Mouse (Mus musculus): ENCODE data around the gene Mef2d. TPM values are rescaled to one million over a fixed set of nuclear protein-coding genes. Genes with fewer than 3 reads are reported as not detected.

Gene Mef2d
- total RNA-seq, 2 experiments from 2014 or later: 146 to 156 TPM

Small RNA genes within 50 kb of the gene (microRNA-seq; reads per million reads assigned to microRNA genes)
- gene Gm25641: 0 reads per million in 2 experiments
- 87.5 to 91.4 reads per million in 2 experiments for gene Mir3093
- gene Mir9-1: 0 reads per million in 2 experiments

Other genes with a start within 250 kb of the Mef2d start
- gene Hdgf, start 236.1 kb upstream of the Mef2d start, total RNA-seq (2021): 100 to 1,000 TPM; 119 to 122 TPM
- 10 to 100 TPM; 50.3 to 55.4 TPM for gene Mrpl24, start 222.9 kb upstream of the Mef2d start, total RNA-seq (2021)
- 10 to 100 TPM; 15.0 to 16.4 TPM for gene Isg20l2, start 212.1 kb upstream of the Mef2d start, total RNA-seq (2021)
- gene Rrnad1, start 211.7 kb upstream of the Mef2d start, total RNA-seq (2021): 10 to 100 TPM; 19.0 to 22.8 TPM
- gene Crabp2, start 193.7 kb upstream of the Mef2d start, total RNA-seq (2021): 1 to 10 TPM; 2.0 to 2.2 TPM
- 10 to 100 TPM in 1 of 2 experiments, 1 to 10 TPM in 1; 9.0 to 11.0 TPM for gene Nes, start 171.3 kb upstream of the Mef2d start, total RNA-seq (2021)
- 100 to 1,000 TPM; 421 to 446 TPM for gene Bcan, start 142.1 kb upstream of the Mef2d start, total RNA-seq (2021)
- gene Hapln2, start 114.8 kb upstream of the Mef2d start, total RNA-seq (2021): 1 to 10 TPM; 1.8 to 1.9 TPM
- 10 to 100 TPM; 13.5 to 16.5 TPM for gene Gpatch4, start 99.3 kb upstream of the Mef2d start, total RNA-seq (2021)
- gene Naxe, start 83.9 kb upstream of the Mef2d start, total RNA-seq (2021): 10 to 100 TPM; 70.6 to 71.5 TPM
- gene Ttc24, start 64.1 kb upstream of the Mef2d start, total RNA-seq (2021): not detected
- gene Iqgap3, start 60.4 kb upstream of the Mef2d start, total RNA-seq (2021): 1 to 10 TPM in 1 of 2 experiments, under 1 TPM in 1; 0.91 to 1.2 TPM
- not detected for gene Rhbg, start 112.3 kb downstream of the Mef2d start, total RNA-seq (2021)
- not detected for gene Gm38392, start 144.8 kb downstream of the Mef2d start, total RNA-seq (2021)
- gene Tsacc, start 154.6 kb downstream of the Mef2d start, total RNA-seq (2021): 1 to 10 TPM; 4.0 to 5.3 TPM
- gene Cct3, start 154.7 kb downstream of the Mef2d start, total RNA-seq (2021): 100 to 1,000 TPM; 191 to 198 TPM
- gene Glmp, start 182.7 kb downstream of the Mef2d start, total RNA-seq (2021): 10 to 100 TPM; 86.2 to 90.2 TPM
- gene Tmem79, start 193.8 kb downstream of the Mef2d start, total RNA-seq (2021): 1 to 10 TPM in 1 of 2 experiments, under 1 TPM in 1; 0.93 to 1.3 TPM
- 10 to 100 TPM; 65.4 to 71.8 TPM for gene Smg5, start 193.9 kb downstream of the Mef2d start, total RNA-seq (2021)
- 1 to 10 TPM; 8.1 to 9.4 TPM for gene Paqr6, start 222.2 kb downstream of the Mef2d start, total RNA-seq (2021)
- gene Bglap3, start 230.4 kb downstream of the Mef2d start, total RNA-seq (2021): not detected
- gene Bglap2, start 236.3 kb downstream of the Mef2d start, total RNA-seq (2021): not detected
- 1 to 10 TPM in 1 of 2 experiments, not detected in 1; 1.3 TPM for gene Bglap, start 242.1 kb downstream of the Mef2d start, total RNA-seq (2021)

All from layer of hippocampus, postnatal 14 days (tissue).